Mouse (Mus musculus) myocyte (in vitro differentiated cells): ENCODE results near the gene Urah.

Experiments used
- MAX ChIP-seq: IDR thresholded peaks from one replicate; pipeline ENCODE4 v1.6.1; 2011; ENCODE audit warnings: low read depth, mild to moderate bottlenecking, control low read depth
- POLR2A ChIP-seq: IDR thresholded peaks from one replicate; pipeline ENCODE4 v1.6.1; 2011; ENCODE audit warnings: low read depth, mild to moderate bottlenecking, control low read depth, moderate library complexity; ENCODE audit not compliant: insufficient read length
- POLR2AphosphoS2 ChIP-seq: IDR thresholded peaks from one replicate; pipeline ENCODE4 v1.6.1; 2011; ENCODE audit warnings: low read depth, control low read depth; ENCODE audit not compliant: insufficient read length
- REST ChIP-seq: IDR thresholded peaks from one replicate; pipeline ENCODE4 v1.6.1; 2011; ENCODE audit warnings: mild to moderate bottlenecking, control low read depth, moderate library complexity; ENCODE audit not compliant: insufficient read depth, insufficient read length
- TCF12 ChIP-seq: IDR thresholded peaks from one replicate; pipeline ENCODE4 v1.6.1; 2011; ENCODE audit warnings: mild to moderate bottlenecking, control low read depth; ENCODE audit not compliant: poor library complexity, insufficient read depth, severe bottlenecking
- USF1 ChIP-seq: IDR thresholded peaks from one replicate; pipeline ENCODE4 v1.6.1; 2011; ENCODE audit warnings: low read depth, mild to moderate bottlenecking, control low read depth, moderate library complexity

DNA sequence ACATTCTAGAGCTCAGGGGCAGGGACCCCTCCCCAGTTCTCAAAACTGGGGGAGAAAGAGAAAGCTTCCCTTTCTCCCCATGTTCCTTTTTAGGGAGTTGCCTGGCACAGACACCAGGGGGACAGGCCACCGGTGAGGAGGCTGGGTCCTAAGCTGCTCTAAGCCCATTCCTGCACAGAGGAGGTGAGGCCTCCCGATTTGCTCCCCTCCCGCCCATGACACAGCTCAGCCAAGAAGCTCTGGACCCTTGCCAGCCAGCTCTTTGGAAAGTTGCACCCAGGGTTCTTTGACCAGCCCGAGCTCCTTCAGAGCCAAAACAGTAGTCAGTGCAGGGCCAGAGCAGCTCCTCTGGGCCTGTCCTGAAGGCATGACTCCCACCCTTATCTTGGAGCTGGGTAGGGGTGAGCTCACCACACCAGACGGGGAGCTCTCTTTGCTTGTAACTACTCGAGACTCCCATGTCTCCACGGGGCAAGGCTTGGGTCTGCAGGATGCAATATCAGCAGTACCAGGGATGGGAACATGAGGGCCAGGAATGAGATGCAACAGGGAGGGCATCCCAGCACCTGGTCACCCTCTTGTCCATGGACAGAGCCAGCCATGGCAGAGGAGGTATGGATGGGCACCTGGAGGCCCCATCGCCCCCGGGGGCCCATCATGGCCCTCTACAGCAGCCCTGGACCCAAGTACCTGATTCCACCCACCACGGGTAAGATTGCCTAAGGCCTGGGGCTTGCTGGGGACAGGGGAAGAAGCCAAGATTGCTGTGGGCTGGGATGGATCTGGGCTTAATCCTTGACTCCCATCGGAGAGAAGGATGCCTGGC is 13.2 kb downstream of the Urah start, which contains the start of gene Odf3:
- no peak for TF ChIP-seq USF1
- no peak for TF ChIP-seq POLR2A
- no peak for TF ChIP-seq POLR2AphosphoS2
- no peak for TF ChIP-seq REST
- no peak for TF ChIP-seq MAX
- TF ChIP-seq TCF12, result no peak
